Comparison of ENCODE assay signal across 8 mouse cellular contexts in the genomic region with DNA sequence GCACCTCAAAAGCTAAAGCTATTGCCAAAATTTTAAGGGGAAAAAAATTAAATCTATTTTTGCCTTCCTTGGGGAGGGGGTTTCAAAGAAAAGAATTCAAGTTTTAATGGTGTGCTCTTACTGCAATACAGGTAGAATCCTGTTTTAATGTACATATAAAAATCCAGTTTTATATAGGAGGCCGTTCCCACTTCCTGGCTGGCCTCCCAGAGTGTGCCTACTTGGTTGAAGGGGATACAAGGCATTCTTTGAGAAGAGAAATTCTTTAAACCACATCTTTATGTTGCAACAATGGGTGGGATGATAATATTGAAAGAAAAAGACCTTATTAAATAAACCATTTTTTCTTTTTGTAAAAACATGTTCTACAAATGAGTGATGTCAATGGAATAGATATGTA. TPM values are rescaled to one million over a fixed set of nuclear protein-coding genes. Genes with fewer than 3 reads are reported as not detected.
DNase-seq lines count a peak whose midpoint lies in the region; ATAC-seq and TF ChIP-seq lines count a peak whose summit lies in the region.

No protein-coding gene starts in this region.

- H3K9me3 ChIP-seq in embryonic facial prominence, embryonic 14.5 days (ENCODE audit: control insufficient read depth, low read length) = no peaks in the 10 kb centered on the region
- H3K9me3 ChIP-seq in intestine, embryonic 15.5 days = no peaks in the 10 kb centered on the region
- no peaks in the 10 kb centered on the region for H3K9me3 ChIP-seq in neural tube, embryonic 13.5 days

- H3K27ac ChIP-seq in layer of hippocampus, adult 2 months = peak overlapping the region; percentile 89
- no peak overlapping the region for H3K27ac ChIP-seq in embryonic facial prominence, embryonic 14.5 days (replicated peaks; ENCODE audit: low read depth, low read length)
- H3K27ac ChIP-seq in intestine, embryonic 15.5 days = no peak overlapping the region
- peak overlapping the region; percentile 76 for H3K27ac ChIP-seq in neural tube, embryonic 13.5 days (replicated peaks)

- ATAC-seq in embryonic facial prominence, embryonic 14.5 days (ENCODE audit: low read depth) = no peak
- ATAC-seq in intestine, embryonic 15.5 days = no peak
- ATAC-seq in neural tube, embryonic 13.5 days (ENCODE audit: low read depth) = no peak

- H3K4me2 ChIP-seq in embryonic facial prominence, embryonic 14.5 days (ENCODE audit: low read depth, low read length) = peak overlapping the region; percentile 86; the same call in 1 of the 2 replicates
- H3K4me2 ChIP-seq in intestine, embryonic 15.5 days (replicated peaks) = peak overlapping the region; percentile 73
- H3K4me2 ChIP-seq in neural tube, embryonic 13.5 days = peak overlapping the region; percentile 83

- DNase-seq in layer of hippocampus, adult 2 months (ENCODE audit: low spot score in 2 of 2) = no peak
- DNase-seq in layer of hippocampus, adult 11-12 months (ENCODE audit: low spot score) = no peak
- DNase-seq in embryonic facial prominence, embryonic 14.5 days (ENCODE audit: low spot score) = peak; percentile 30
- no peak for DNase-seq in embryo, embryonic 10 days (ENCODE audit: low spot score)
- no peak for DNase-seq in cerebellum, adult 8-10 months
- DNase-seq in adrenal gland, postnatal 10 days = no peak

- H3K4me1 ChIP-seq in embryonic facial prominence, embryonic 14.5 days (ENCODE audit: control insufficient read depth, insufficient read depth, low read length) = no peaks in the 10 kb centered on the region
- H3K4me1 ChIP-seq in intestine, embryonic 15.5 days (replicated peaks) = 0 out of 2 replicates have a peak, but pooled peaks cover 2% of the 10 kb centered on the region
- H3K4me1 ChIP-seq in neural tube, embryonic 13.5 days (replicated peaks) = peaks cover 11% of the 10 kb centered on the region

- H3K36me3 ChIP-seq in embryonic facial prominence, embryonic 14.5 days (ENCODE audit: control insufficient read depth, insufficient read depth, low read length) = no peaks in the 10 kb centered on the region
- no peaks in the 10 kb centered on the region for H3K36me3 ChIP-seq in intestine, embryonic 15.5 days
- no peaks in the 10 kb centered on the region for H3K36me3 ChIP-seq in neural tube, embryonic 13.5 days

- H3K9ac ChIP-seq in embryonic facial prominence, embryonic 14.5 days (ENCODE audit: low read depth, low read length) = no peak overlapping the region
- H3K9ac ChIP-seq in intestine, embryonic 15.5 days = no peak overlapping the region
- no peak overlapping the region for H3K9ac ChIP-seq in neural tube, embryonic 13.5 days

- no peak for TF ChIP-seq CTCF in layer of hippocampus, adult 2 months (conservative IDR thresholded peaks at IDR 0.05)

- H3K27me3 ChIP-seq in embryonic facial prominence, embryonic 14.5 days (replicated peaks; ENCODE audit: control insufficient read depth, insufficient read depth, low read length) = no peaks in the 10 kb centered on the region
- no peaks in the 10 kb centered on the region for H3K27me3 ChIP-seq in intestine, embryonic 15.5 days (replicated peaks)
- no peaks in the 10 kb centered on the region for H3K27me3 ChIP-seq in neural tube, embryonic 13.5 days

- WGBS in embryonic facial prominence, embryonic 14.5 days = 23% methylated on average over 1 of the region's 1 CpGs
- WGBS in intestine, embryonic 15.5 days = 53% methylated on average over 1 of the region's 1 CpGs
- 63% methylated on average over 1 of the region's 1 CpGs for WGBS in neural tube, embryonic 13.5 days

- peak overlapping the region; percentile 67 for H3K4me3 ChIP-seq in layer of hippocampus, adult 2 months
- H3K4me3 ChIP-seq in embryonic facial prominence, embryonic 14.5 days (ENCODE audit: low read depth, low read length) = peak overlapping the region; percentile 86; the same call in 1 of the 2 replicates
- H3K4me3 ChIP-seq in intestine, embryonic 15.5 days (replicated peaks) = peak overlapping the region; percentile 82; the same call in 1 of the 2 replicates
- H3K4me3 ChIP-seq in neural tube, embryonic 13.5 days = peak overlapping the region; percentile 63

RNA-seq across cellular contexts. Expression of a gene that starts 0.6 kb away (rescaled TPM):
- total RNA-seq in layer of hippocampus, adult 2 months (2021) = 10 to 100 TPM; 31.0 to 32.2 TPM
- polyA plus RNA-seq in embryonic facial prominence, embryonic 14.5 days (2014; fragmentation: Nextera tagmentation; extraction: Ambion mirVana) = 19.6 and 21.1 TPM in 2 replicates
- polyA plus RNA-seq in intestine, embryonic 15.5 days (2015; fragmentation: Nextera tagmentation; extraction: Ambion mirVana) = 14.6 and 16.3 TPM in 2 replicates
- 8.9 and 9.7 TPM in 2 replicates for polyA plus RNA-seq in neural tube, embryonic 13.5 days (2015; fragmentation: Nextera tagmentation; extraction: Ambion mirVana)
- total RNA-seq in adrenal gland, postnatal 10 days (2021) = 10 to 100 TPM; 45.5 to 47.2 TPM

Comparison
In these comparisons a context has a peak if more than half of its experiments do, and no peak if none do; other contexts are left out.
1. H3K27ac ChIP-seq: peak in layer of hippocampus, adult 2 months (single experiment) and neural tube, embryonic 13.5 days (single experiment); none in embryonic facial prominence, embryonic 14.5 days (single experiment) and intestine, embryonic 15.5 days (single experiment).
2. Peak in every context shown above with its lines, with median percentiles within 50 percentile points of each other: H3K4me3 ChIP-seq and H3K4me2 ChIP-seq.